Mouse (Mus musculus): ENCODE measurements around the gene Magi2. TPM values are rescaled to one million over a fixed set of nuclear protein-coding genes. Genes with fewer than 3 reads are reported as not detected.

The Magi2 gene
- polyA plus RNA-seq, 1 experiment: 0.48 TPM

- no peaks in the 10 kb centered on the region for H3K79me2 ChIP-seq (ENCODE audit: control insufficient read depth, insufficient read depth)
- H3K27me3 ChIP-seq (ENCODE audit: control insufficient read depth, insufficient read depth, insufficient read length): no peaks in the 10 kb centered on the region
- no peak overlapping the region for H3K4me2 ChIP-seq (ENCODE audit: low read depth)
- no peak overlapping the region for H3ac ChIP-seq (ENCODE audit: control insufficient read depth, insufficient read length)
- no peak for TF ChIP-seq CEBPB (IDR thresholded peaks at IDR 0.05; ENCODE audit: insufficient read depth, poor library complexity, severe bottlenecking)
- TF ChIP-seq TCF3 (IDR thresholded peaks at IDR 0.05; ENCODE audit: insufficient read length, low read depth): no peak
- no peak for TF ChIP-seq POLR2A (IDR thresholded peaks at IDR 0.05; ENCODE audit: insufficient read length, low read depth)
- no peak for TF ChIP-seq MYOG (IDR thresholded peaks at IDR 0.05; ENCODE audit: control insufficient read depth in 1 of 3, insufficient read depth in 1 of 3, insufficient read length in 2 of 3, low read depth in 2 of 3)
- TF ChIP-seq USF1 (IDR thresholded peaks at IDR 0.05; ENCODE audit: low read depth): no peak
- TF ChIP-seq MAX (IDR thresholded peaks at IDR 0.05; ENCODE audit: low read depth): no peak
- no peak for TF ChIP-seq E2F4 (IDR thresholded peaks at IDR 0.05; ENCODE audit: insufficient read depth)
- TF ChIP-seq POLR2AphosphoS2 (IDR thresholded peaks at IDR 0.05; ENCODE audit: insufficient read length, low read depth): no peak
- no peak overlapping the region for H3K4me3 ChIP-seq
- H3K36me3 ChIP-seq (ENCODE audit: control insufficient read depth, insufficient read depth): no peaks in the 10 kb centered on the region
Measured at GRCm38 (mm10) chr5:20378071-20378800, 1151.4 kb downstream of the Magi2 start.

- Histone ChIP-seq H3K27me3 (ENCODE audit: control insufficient read depth, insufficient read depth, insufficient read length) (no peaks in the 10 kb centered on the region), H3K4me3 (no peak overlapping the region), H3K36me3 (ENCODE audit: control insufficient read depth, insufficient read depth) (no peaks in the 10 kb centered on the region), H3K79me2 (ENCODE audit: control insufficient read depth, insufficient read depth) (no peaks in the 10 kb centered on the region), H3ac (ENCODE audit: control insufficient read depth, insufficient read length) (no peak overlapping the region), H3K4me2 (ENCODE audit: low read depth) (no peak overlapping the region)
- TF ChIP-seq E2F4 (IDR thresholded peaks at IDR 0.05; ENCODE audit: insufficient read depth) (no peak), MYOG (IDR thresholded peaks at IDR 0.05; ENCODE audit: control insufficient read depth in 1 of 3, insufficient read depth in 1 of 3, insufficient read length in 2 of 3, low read depth in 2 of 3) (no peak), POLR2AphosphoS2 (IDR thresholded peaks at IDR 0.05; ENCODE audit: insufficient read length, low read depth) (no peak)
Measured at GRCm38 (mm10) chr5:20404533-20404932, 1177.7 kb downstream of the Magi2 start.

GRCm38 (mm10) chr5:20406626-20407025 lies 1179.8 kb downstream of the Magi2 start:
- H3K4me3 ChIP-seq: no peak overlapping the region
- H3ac ChIP-seq (ENCODE audit: control insufficient read depth, insufficient read length): no peak overlapping the region
- no peaks in the 10 kb centered on the region for H3K27me3 ChIP-seq (ENCODE audit: control insufficient read depth, insufficient read depth, insufficient read length)
- H3K79me2 ChIP-seq (ENCODE audit: control insufficient read depth, insufficient read depth): no peaks in the 10 kb centered on the region
- TF ChIP-seq TCF12 (IDR thresholded peaks at IDR 0.05; ENCODE audit: insufficient read depth, poor library complexity, severe bottlenecking): no peak
- TF ChIP-seq SRF (IDR thresholded peaks at IDR 0.05; ENCODE audit: control insufficient read depth, insufficient read length, low read depth): no peak
- TF ChIP-seq E2F4 (IDR thresholded peaks at IDR 0.05; ENCODE audit: insufficient read depth): no peak
- no peak for TF ChIP-seq TCF3 (IDR thresholded peaks at IDR 0.05; ENCODE audit: insufficient read length, low read depth)
- no peak for TF ChIP-seq CEBPB (IDR thresholded peaks at IDR 0.05; ENCODE audit: insufficient read depth, poor library complexity, severe bottlenecking)
- TF ChIP-seq MAX (IDR thresholded peaks at IDR 0.05; ENCODE audit: low read depth): no peak
- no peak for TF ChIP-seq POLR2A (IDR thresholded peaks at IDR 0.05; ENCODE audit: insufficient read length, low read depth)
- TF ChIP-seq USF1 (IDR thresholded peaks at IDR 0.05; ENCODE audit: low read depth): no peak
- TF ChIP-seq POLR2AphosphoS2 (IDR thresholded peaks at IDR 0.05; ENCODE audit: insufficient read length, low read depth): no peak
- no peak for TF ChIP-seq REST (IDR thresholded peaks at IDR 0.05; ENCODE audit: insufficient read depth, insufficient read length)
- TF ChIP-seq MYOD1 (IDR thresholded peaks at IDR 0.05; ENCODE audit: control insufficient read depth in 1 of 3, insufficient read length in 2 of 3, low read depth in 2 of 3): no peak
- TF ChIP-seq MYOG (IDR thresholded peaks at IDR 0.05; ENCODE audit: control insufficient read depth in 1 of 3, insufficient read depth in 1 of 3, insufficient read length in 2 of 3, low read depth in 2 of 3): no peak
- H3K4me2 ChIP-seq (ENCODE audit: low read depth): no peak overlapping the region
- H3K36me3 ChIP-seq (ENCODE audit: control insufficient read depth, insufficient read depth): no peaks in the 10 kb centered on the region

GRCm38 (mm10) chr5:20415320-20415719 lies 1188.5 kb downstream of the Magi2 start:
- Histone ChIP-seq H3K36me3 (ENCODE audit: control insufficient read depth, insufficient read depth) (no peaks in the 10 kb centered on the region), H3ac (ENCODE audit: control insufficient read depth, insufficient read length) (no peak overlapping the region), H3K4me2 (ENCODE audit: low read depth) (no peak overlapping the region), H3K4me3 (no peak overlapping the region), H3K79me2 (ENCODE audit: control insufficient read depth, insufficient read depth) (no peaks in the 10 kb centered on the region), H3K27me3 (ENCODE audit: control insufficient read depth, insufficient read depth, insufficient read length) (no peaks in the 10 kb centered on the region)
- TF ChIP-seq REST (IDR thresholded peaks at IDR 0.05; ENCODE audit: insufficient read depth, insufficient read length): no peak
- TF ChIP-seq POLR2A (IDR thresholded peaks at IDR 0.05; ENCODE audit: insufficient read length, low read depth): no peak
- no peak for TF ChIP-seq MYOG (IDR thresholded peaks at IDR 0.05; ENCODE audit: control insufficient read depth in 1 of 3, insufficient read depth in 1 of 3, insufficient read length in 2 of 3, low read depth in 2 of 3)
- TF ChIP-seq POLR2AphosphoS2 (IDR thresholded peaks at IDR 0.05; ENCODE audit: insufficient read length, low read depth): no peak
- no peak for TF ChIP-seq SRF (IDR thresholded peaks at IDR 0.05; ENCODE audit: control insufficient read depth, insufficient read length, low read depth)
- TF ChIP-seq USF1 (IDR thresholded peaks at IDR 0.05; ENCODE audit: low read depth): no peak
- no peak for TF ChIP-seq TCF3 (IDR thresholded peaks at IDR 0.05; ENCODE audit: insufficient read length, low read depth)
- TF ChIP-seq E2F4 (IDR thresholded peaks at IDR 0.05; ENCODE audit: insufficient read depth): no peak

- no peak overlapping the region for H3K4me3 ChIP-seq
- H3ac ChIP-seq (ENCODE audit: control insufficient read depth, insufficient read length): no peak overlapping the region
- TF ChIP-seq E2F4 (IDR thresholded peaks at IDR 0.05; ENCODE audit: insufficient read depth) (no peak), POLR2A (IDR thresholded peaks at IDR 0.05; ENCODE audit: insufficient read length, low read depth) (no peak), POLR2AphosphoS2 (IDR thresholded peaks at IDR 0.05; ENCODE audit: insufficient read length, low read depth) (no peak), TCF3 (IDR thresholded peaks at IDR 0.05; ENCODE audit: insufficient read length, low read depth) (no peak), TCF12 (IDR thresholded peaks at IDR 0.05; ENCODE audit: insufficient read depth, poor library complexity, severe bottlenecking) (no peak), USF1 (IDR thresholded peaks at IDR 0.05; ENCODE audit: low read depth) (no peak), MAX (IDR thresholded peaks at IDR 0.05; ENCODE audit: low read depth) (no peak), MYOG (IDR thresholded peaks at IDR 0.05; ENCODE audit: control insufficient read depth in 1 of 3, insufficient read depth in 1 of 3, insufficient read length in 2 of 3, low read depth in 2 of 3) (no peak), CEBPB (IDR thresholded peaks at IDR 0.05; ENCODE audit: insufficient read depth, poor library complexity, severe bottlenecking) (no peak), MYOD1 (IDR thresholded peaks at IDR 0.05; ENCODE audit: control insufficient read depth in 1 of 3, insufficient read length in 2 of 3, low read depth in 2 of 3) (no peak), REST (IDR thresholded peaks at IDR 0.05; ENCODE audit: insufficient read depth, insufficient read length) (no peak), SRF (IDR thresholded peaks at IDR 0.05; ENCODE audit: control insufficient read depth, insufficient read length, low read depth) (no peak)
- H3K27me3 ChIP-seq (ENCODE audit: control insufficient read depth, insufficient read depth, insufficient read length): no peaks in the 10 kb centered on the region
- no peak overlapping the region for H3K4me2 ChIP-seq (ENCODE audit: low read depth)
- no peaks in the 10 kb centered on the region for H3K79me2 ChIP-seq (ENCODE audit: control insufficient read depth, insufficient read depth)
- no peaks in the 10 kb centered on the region for H3K36me3 ChIP-seq (ENCODE audit: control insufficient read depth, insufficient read depth)
Measured at GRCm38 (mm10) chr5:20417348-20417747, 1190.5 kb downstream of the Magi2 start.

Measured in myocyte (in vitro differentiated cells).